Mouse (Mus musculus): ENCODE results near the gene Arr3. TPM values are rescaled to one million over a fixed set of nuclear protein-coding genes. Genes with fewer than 3 reads are reported as not detected.

The Arr3 gene
- polyA plus RNA-seq, 1 experiment, result not detected

DNA sequence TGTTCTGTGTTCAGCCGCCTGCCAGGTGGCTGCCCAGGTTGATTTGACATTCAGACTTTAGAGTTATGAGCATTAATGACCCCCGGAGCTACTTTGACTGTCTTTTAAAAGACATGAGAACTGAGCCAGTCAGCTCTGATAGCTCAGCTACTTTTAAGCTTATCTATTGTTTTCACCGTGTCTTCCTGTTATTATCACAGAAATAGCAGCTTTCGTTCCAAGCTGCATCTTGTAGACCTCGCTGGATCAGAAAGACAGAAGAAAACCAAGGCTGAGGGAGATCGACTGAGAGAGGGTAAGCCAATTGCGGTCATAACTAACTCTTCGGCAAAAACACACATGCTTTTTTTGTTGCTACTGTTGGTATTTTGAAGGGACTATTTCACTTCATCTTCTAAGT lies 33.2 kb downstream of the Arr3 start:
- no peak overlapping the region for H3K27ac ChIP-seq (ENCODE audit: insufficient read depth, low read depth, low read length)
- H3K27me3 ChIP-seq (replicated peaks; ENCODE audit: control insufficient read depth, insufficient read depth, low read length), result no peaks in the 10 kb centered on the region
- no peak for TF ChIP-seq POLR2A (IDR thresholded peaks at IDR 0.05; ENCODE audit: low read depth, low read length)
- H3K36me3 ChIP-seq (ENCODE audit: control insufficient read depth, insufficient read depth, low read length), result no peaks in the 10 kb centered on the region
- H3K4me1 ChIP-seq (ENCODE audit: control insufficient read depth, insufficient read depth, low read length), result no peaks in the 10 kb centered on the region
- DNase-seq, result no peak
- no peak overlapping the region for H3K4me3 ChIP-seq (ENCODE audit: insufficient read depth, low read depth, low read length)
- WGBS, result 91% methylated on average over 8 of the region's 8 CpGs

DNA sequence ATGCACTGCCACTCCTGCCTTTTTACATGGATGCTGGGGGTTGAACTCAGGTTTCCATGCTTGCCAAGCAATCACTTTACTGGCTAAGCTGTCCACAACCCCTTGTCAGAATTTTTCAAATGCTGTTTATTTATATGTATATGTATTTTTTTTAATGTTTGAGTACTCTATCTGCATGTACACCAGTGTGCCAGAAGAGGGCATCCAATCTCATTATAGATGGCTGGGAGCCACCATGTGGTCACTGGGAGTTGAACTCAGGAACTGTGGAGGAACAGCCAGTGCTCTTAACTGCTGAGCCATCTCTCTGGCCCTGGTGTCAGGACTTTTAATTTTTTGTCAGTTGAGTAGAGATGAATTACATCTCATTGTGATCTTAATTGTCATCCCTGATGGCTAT lies 47.6 kb downstream of the Arr3 start:
- no peak for TF ChIP-seq POLR2A (IDR thresholded peaks at IDR 0.05; ENCODE audit: low read depth, low read length)
- TF ChIP-seq CTCF (conservative IDR thresholded peaks at IDR 0.05; ENCODE audit: insufficient read depth, insufficient read length, low read depth, low read length), result no peak
- H3K27me3 ChIP-seq (replicated peaks; ENCODE audit: control insufficient read depth, insufficient read depth, low read length), result no peaks in the 10 kb centered on the region
- H3K27ac ChIP-seq (ENCODE audit: insufficient read depth, low read depth, low read length), result no peak overlapping the region
- no peaks in the 10 kb centered on the region for H3K4me1 ChIP-seq (ENCODE audit: control insufficient read depth, insufficient read depth, low read length)
- peak; percentile 13 for DNase-seq
- no peak overlapping the region for H3K4me3 ChIP-seq (ENCODE audit: insufficient read depth, low read depth, low read length)
- H3K36me3 ChIP-seq (ENCODE audit: control insufficient read depth, insufficient read depth, low read length), result no peaks in the 10 kb centered on the region

DNA sequence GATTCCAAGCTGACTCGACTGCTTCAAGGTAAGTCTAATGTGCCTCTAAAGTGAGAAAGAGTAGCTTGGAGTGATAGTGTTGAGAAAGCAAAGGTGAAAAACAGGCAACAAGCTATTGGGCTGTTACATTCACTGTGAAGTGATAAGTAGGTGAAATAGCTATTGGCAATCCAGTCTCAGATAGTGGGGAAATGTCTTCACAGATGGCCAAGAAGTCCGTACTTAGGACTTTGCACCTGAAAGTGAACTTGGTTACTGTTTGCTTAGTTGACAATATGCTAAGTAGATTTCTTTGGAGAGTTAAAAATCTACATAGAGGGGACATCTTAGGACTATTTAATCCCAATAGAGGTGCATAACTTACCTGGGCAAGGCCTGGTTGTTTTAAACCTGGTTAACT lies 59.5 kb downstream of the Arr3 start:
- H3K4me1 ChIP-seq (ENCODE audit: control insufficient read depth, insufficient read depth, low read length), result no peaks in the 10 kb centered on the region
- no peaks in the 10 kb centered on the region for H3K27me3 ChIP-seq (replicated peaks; ENCODE audit: control insufficient read depth, insufficient read depth, low read length)
- DNase-seq, result peak; percentile 66
- TF ChIP-seq POLR2A (IDR thresholded peaks at IDR 0.05; ENCODE audit: low read depth, low read length), result no peak
- TF ChIP-seq CTCF (conservative IDR thresholded peaks at IDR 0.05; ENCODE audit: insufficient read depth, insufficient read length, low read depth, low read length), result no peak
- no peak overlapping the region for H3K4me3 ChIP-seq (ENCODE audit: insufficient read depth, low read depth, low read length)
- 85% methylated on average over 2 of the region's 2 CpGs for WGBS
- H3K36me3 ChIP-seq (ENCODE audit: control insufficient read depth, insufficient read depth, low read length), result no peaks in the 10 kb centered on the region
- H3K27ac ChIP-seq (ENCODE audit: insufficient read depth, low read depth, low read length), result peak overlapping the region; percentile 45; the same call in 1 of the 2 replicates

Other genes with a start within 250 kb of the Arr3 start
- not detected in 2 replicates for gene Otud6a, start 176.5 kb upstream of the Arr3 start, polyA plus RNA-seq (2012; rRNA removed)
- 0.54 and 0.70 TPM in 2 replicates for gene Awat2, start 162.8 kb upstream of the Arr3 start, polyA plus RNA-seq (2012; rRNA removed)
- 38.4 and 47.9 TPM in 2 replicates for gene Igbp1, start 111.2 kb upstream of the Arr3 start, polyA plus RNA-seq (2012; rRNA removed)
- not detected in 2 replicates for gene Dgat2l6, start 80.7 kb upstream of the Arr3 start, polyA plus RNA-seq (2012; rRNA removed)
- gene Awat1, start 33.2 kb upstream of the Arr3 start, polyA plus RNA-seq (2012; rRNA removed), result not detected in 2 replicates
- gene P2ry4, start 10.6 kb upstream of the Arr3 start, polyA plus RNA-seq (2012; rRNA removed), result not detected in 2 replicates
- 0.10 and 0.11 TPM in 2 replicates for gene Kif4, start 20.2 kb downstream of the Arr3 start, polyA plus RNA-seq (2012; rRNA removed)
- 31.2 and 36.6 TPM in 2 replicates for gene Pdzd11, start 21.1 kb downstream of the Arr3 start, polyA plus RNA-seq (2012; rRNA removed)
- gene Gdpd2, start 124.4 kb downstream of the Arr3 start, polyA plus RNA-seq (2012; rRNA removed), result 1.1 and 1.3 TPM in 2 replicates
- 12.2 and 13.9 TPM in 2 replicates for gene Dlg3, start 162.2 kb downstream of the Arr3 start, polyA plus RNA-seq (2012; rRNA removed)